Mouse (Mus musculus) layer of hippocampus, postnatal 36 days (tissue): ENCODE results near the gene Faim. TPM values are rescaled to one million over a fixed set of nuclear protein-coding genes. Genes with fewer than 3 reads are reported as not detected.

Source experiments
- DNase-seq, 2 experiments: peaks; one replicate each; pipeline ENCODE4 v3.0.0; 2022
- total RNA-seq, 2 experiments: library from RNA; stranded (reverse); gene quantifications; 2 replicates each; pipeline ENCODE4 v1.2.3; 2021

Gene Faim
- total RNA-seq, 2 experiments from 2014 or later: 64.5 to 67.3 TPM

DNA sequence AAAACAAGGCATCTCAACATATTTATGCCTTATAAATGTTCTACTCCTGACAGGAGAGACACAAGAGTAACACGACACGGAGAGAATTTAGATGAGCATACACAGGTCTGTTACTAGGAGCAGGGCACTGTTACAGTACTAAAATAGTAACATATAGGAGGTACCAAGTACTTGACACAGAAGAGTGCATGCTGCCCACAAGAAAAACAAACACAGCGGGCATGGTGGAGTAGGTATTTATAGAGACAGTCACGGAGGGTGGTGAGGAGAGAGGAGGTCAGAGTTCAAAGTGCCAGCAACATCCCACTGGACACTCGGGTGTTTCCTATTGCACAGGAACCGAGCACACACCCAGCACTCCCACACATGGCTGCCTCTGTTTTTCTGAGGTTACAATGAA is 63.6 kb downstream of the Faim start:
- no peak for DNase-seq

Other genes starting within 250 kb of the Faim start
- gene Prr23a1, start 143.9 kb upstream of the Faim start, total RNA-seq: not detected
- not detected for gene Prr23a2, start 129.9 kb upstream of the Faim start, total RNA-seq
- gene Prr23a3, start 121.6 kb upstream of the Faim start, total RNA-seq: not detected
- gene 7420426K07Rik, start 83.3 kb upstream of the Faim start, total RNA-seq: not detected
- under 1 TPM; 0.57 to 0.96 TPM for gene Foxl2, start 31.1 kb upstream of the Faim start, total RNA-seq
- not detected for gene Gm1123, start 49.3 kb downstream of the Faim start, total RNA-seq
- gene Pik3cb, start 154.2 kb downstream of the Faim start, total RNA-seq: 10 to 100 TPM; 27.8 to 29.2 TPM